Mouse (Mus musculus) duodenum, adult 2 months (tissue): ENCODE measurements around the gene Ostf1. TPM values are rescaled to one million over a fixed set of nuclear protein-coding genes. Genes with fewer than 3 reads are reported as not detected.

Source experiments
- polyA plus RNA-seq: library from polyadenylated mRNA; depleted of rRNA; stranded (reverse); fragments of >200 nt; gene quantifications from 2 replicates; pipeline ENCODE4 v1.2.3, GENCODE M21; 2012; ENCODE audit warnings: low replicate concordance; rRNA removed

Gene Ostf1
- 48.6 and 67.7 TPM in 2 replicates for polyA plus RNA-seq

DNA sequence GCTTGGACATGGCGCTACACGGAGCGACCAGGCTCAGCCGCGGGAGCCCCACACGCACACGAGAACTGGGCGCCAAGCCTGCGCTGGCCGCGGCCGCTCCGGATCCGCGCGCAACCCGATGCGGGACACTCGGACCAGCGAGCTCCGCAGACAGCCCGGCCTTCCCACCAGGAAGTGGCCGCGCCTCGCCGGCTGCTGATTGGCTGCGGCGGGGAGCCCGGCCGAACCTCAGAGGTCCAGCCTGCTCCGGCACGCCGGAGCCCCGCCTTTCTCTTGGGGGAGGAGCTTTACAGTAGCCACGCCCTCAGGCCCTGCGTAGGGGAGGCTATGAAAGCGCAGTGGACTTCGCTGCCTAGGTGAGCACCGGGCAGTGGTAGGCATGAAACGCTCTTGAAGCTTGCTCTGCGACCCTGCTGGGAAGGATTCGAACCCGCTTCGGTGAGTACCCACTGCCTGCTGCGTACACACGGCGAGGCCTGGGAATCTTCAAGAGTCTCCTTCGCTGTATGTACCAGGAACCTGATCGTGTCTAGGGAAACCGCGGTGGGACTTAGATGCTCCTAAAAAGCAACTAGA, at the start of gene Ostf1, which contains the start of gene Nmrk1:
Gene Ostf1 (minus strand): TSS at position 180 of the 576 bp plus-strand sequence.
Gene Nmrk1 (plus strand): TSS at position 307 of the 576 bp plus-strand sequence.

DNA sequence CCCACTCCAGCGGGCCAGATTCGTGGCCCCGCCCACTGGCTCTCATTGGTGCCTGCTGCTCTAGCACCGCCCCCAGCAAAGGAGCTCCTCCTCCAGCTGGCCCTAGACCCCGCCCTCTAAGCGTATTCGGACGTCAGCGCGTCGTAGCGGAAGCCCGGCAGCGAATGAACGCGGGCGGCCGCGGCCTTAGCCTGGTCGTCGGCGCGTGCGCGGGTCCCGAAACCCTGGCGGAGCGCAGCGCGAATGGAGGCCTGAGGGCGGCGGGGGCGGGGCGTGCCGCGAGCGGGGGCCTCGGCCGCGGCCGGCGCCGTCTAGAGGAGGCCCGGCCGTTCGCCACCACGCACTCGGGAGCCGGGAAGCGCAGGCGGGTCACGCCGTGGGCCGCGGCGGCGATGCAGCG, 39.0 kb upstream of the Ostf1 start, which contains the start of gene Carnmt1:
Gene Carnmt1 (plus strand): TSS at position 157 of the 400 bp plus-strand sequence.

Other genes starting within 250 kb of the Ostf1 start
- 3.1 and 3.5 TPM in 2 replicates for gene Nmrk1, start 127 bp upstream of the Ostf1 start, polyA plus RNA-seq
- 3.7 and 4.1 TPM in 2 replicates for gene Carnmt1, start 38.9 kb upstream of the Ostf1 start, polyA plus RNA-seq
- gene D030056L22Rik, start 81.4 kb upstream of the Ostf1 start, polyA plus RNA-seq: 13.9 and 18.3 TPM in 2 replicates
- gene Trpm6, start 118.2 kb upstream of the Ostf1 start, polyA plus RNA-seq: 0.02 TPM in 1 of 2 replicates, not detected in the other